Mouse (Mus musculus) lung, postnatal 0 days (tissue): ENCODE measurements around the gene Smyd5. TPM values are rescaled to one million over a fixed set of nuclear protein-coding genes. Genes with fewer than 3 reads are reported as not detected.

Experiments
- ATAC-seq: fragments of 200-750 bp; cut with Nextera tagmentation; 2 replicates; pipeline ENCODE4 v1.8.0; 2017; ENCODE audit warnings: moderate library complexity
- DNase-seq: peaks from one replicate; pipeline ENCODE4 v3.0.0-alpha.2; 2016; ENCODE audit warnings: low spot score
- H3K27ac ChIP-seq: fragments of 300-500 bp; sonication (generic); 2 replicates; pipeline ENCODE4 v1.5.1; 2014; ENCODE audit warnings: antibody characterized with exemption, mild to moderate bottlenecking, low read length, mixed read lengths
- H3K27me3 ChIP-seq: fragments of 300-500 bp; sonication (generic); replicated peaks from 2 replicates; pipeline ENCODE4 v1.6.1; 2014; ENCODE audit warnings: low read length, mixed read lengths; ENCODE audit not compliant: insufficient read depth
- H3K36me3 ChIP-seq: fragments of 300-500 bp; sonication (generic); 2 replicates; pipeline ENCODE4 v1.6.1; 2014; ENCODE audit warnings: low read length, mixed read lengths; ENCODE audit not compliant: insufficient read depth
- H3K4me1 ChIP-seq: fragments of 300-500 bp; sonication (generic); 2 replicates; pipeline ENCODE4 v1.6.1; 2014; ENCODE audit warnings: antibody characterized with exemption, low read depth, low read length, mixed read lengths; ENCODE audit not compliant: insufficient read depth
- H3K4me2 ChIP-seq: fragments of 300-500 bp; sonication (generic); replicated peaks from 2 replicates; pipeline ENCODE4 v1.6.1; 2014; ENCODE audit warnings: low read depth, mild to moderate bottlenecking, low read length, moderate library complexity, mixed read lengths
- H3K4me3 ChIP-seq: fragments of 300-500 bp; sonication (generic); 2 replicates; pipeline ENCODE4 v1.5.1; 2014; ENCODE audit warnings: low read depth, low read length
- H3K9ac ChIP-seq: fragments of 300-500 bp; sonication (generic); replicated peaks from 2 replicates; pipeline ENCODE4 v1.6.1; 2014; ENCODE audit warnings: low read depth, mild to moderate bottlenecking
- H3K9me3 ChIP-seq: fragments of 300-500 bp; sonication (generic); 2 replicates; pipeline ENCODE4 v1.6.1; 2016; ENCODE audit warnings: low read length, mixed read lengths
- CTCF ChIP-seq: IDR thresholded peaks from 2 replicates; pipeline ENCODE4 v1.5.1; 2016; ENCODE audit warnings: antibody characterized with exemption, mild to moderate bottlenecking
- EP300 ChIP-seq: IDR thresholded peaks from 2 replicates; pipeline ENCODE4 v1.6.1; 2016; ENCODE audit warnings: antibody characterized with exemption, mild to moderate bottlenecking, control low read depth
- WGBS: fragments of 180-500 bp; shearing (Covaris S2); extraction: QIAGEN DNeasy Blood & Tissue Kit; methylation state at CpG from one replicate; pipeline ENCODE4 v1.1.7; 2014; 5-methylcytosine and 5-hydroxymethylcytosine counted together
- polyA plus RNA-seq: library from polyadenylated mRNA; unstranded; fragments of >200 nt; fragmentation: Nextera tagmentation; extraction: Ambion mirVana; gene quantifications from 2 replicates; pipeline ENCODE4 v1.2.1, GENCODE M21; 2015

Smyd5 gene
- polyA plus RNA-seq, 1 experiment from 2014 or later: 13.3 TPM

GRCm38 (mm10) chr6:85490252-85490651 is 58.5 kb downstream of the Smyd5 start:
- H3K9me3 ChIP-seq: no peaks in the 10 kb centered on the region

GRCm38 (mm10) chr6:85491606-85492005 is 59.8 kb downstream of the Smyd5 start:
- no peak overlapping the region for H3K9ac ChIP-seq
- WGBS: 74% methylated on average over 3 of the region's 3 CpGs
- H3K4me2 ChIP-seq: no peak overlapping the region
- no peaks in the 10 kb centered on the region for H3K27me3 ChIP-seq
- ATAC-seq (no peak), DNase-seq (no peak)
- no peaks in the 10 kb centered on the region for H3K9me3 ChIP-seq
- no peak overlapping the region for H3K4me3 ChIP-seq
- no peaks in the 10 kb centered on the region for H3K4me1 ChIP-seq
- H3K27ac ChIP-seq: no peak overlapping the region
- H3K36me3 ChIP-seq: no peaks in the 10 kb centered on the region
- TF ChIP-seq EP300 (no peak), CTCF (no peak)

More at GRCm38 (mm10) chr6:85490252-85490651, 58.5 kb downstream of the Smyd5 start:
- H3K4me1 ChIP-seq: no peaks in the 10 kb centered on the region
- DNase-seq: no peak
- H3K4me3 ChIP-seq: no peak overlapping the region
- no peak overlapping the region for H3K9ac ChIP-seq
- no peak for ATAC-seq
- H3K36me3 ChIP-seq: no peaks in the 10 kb centered on the region
- TF ChIP-seq EP300 (no peak), CTCF (no peak)
- no peak overlapping the region for H3K27ac ChIP-seq
- H3K27me3 ChIP-seq: no peaks in the 10 kb centered on the region
- WGBS: 90% methylated on average over 4 of the region's 4 CpGs
- H3K4me2 ChIP-seq: no peak overlapping the region

Other genes with a start within 250 kb of the Smyd5 start
- not detected in 2 replicates for gene Emx1, start 244.6 kb upstream of the Smyd5 start, polyA plus RNA-seq
- 8.0 and 9.9 TPM in 2 replicates for gene Sfxn5, start 98.6 kb upstream of the Smyd5 start, polyA plus RNA-seq
- gene Rab11fip5, start 57.4 kb upstream of the Smyd5 start, polyA plus RNA-seq: 11.2 and 12.2 TPM in 2 replicates
- 0.24 and 0.27 TPM in 2 replicates for gene Noto, start 8.1 kb upstream of the Smyd5 start, polyA plus RNA-seq
- 200 and 210 TPM in 2 replicates for gene Cct7, start 19.5 kb downstream of the Smyd5 start, polyA plus RNA-seq
- gene Pradc1, start 20.0 kb downstream of the Smyd5 start, polyA plus RNA-seq: 47.7 and 54.0 TPM in 2 replicates
- gene Fbxo41, start 71.0 kb downstream of the Smyd5 start, polyA plus RNA-seq: 0.02 TPM in 1 of 2 replicates, not detected in the other
- not detected in 2 replicates for gene Egr4, start 81.6 kb downstream of the Smyd5 start, polyA plus RNA-seq
- gene Alms1, start 155.5 kb downstream of the Smyd5 start, polyA plus RNA-seq: 1.2 and 1.5 TPM in 2 replicates